Mouse (Mus musculus) retina, adult 2 months (tissue): ENCODE results near the gene Sorcs1.

Experiments used
- DNase-seq: peaks from one replicate; pipeline ENCODE4 v3.0.0-alpha.2; 2012; ENCODE audit warnings: low read depth, low spot score

Sorcs1 gene

GRCm38 (mm10) chr19:50566306-50566705 is 112.1 kb downstream of the Sorcs1 start:
- no peak for DNase-seq

- DNase-seq = no peak
These were observed 119.7 kb downstream of the Sorcs1 start for GRCm38 (mm10) chr19:50558771-50559170.

DNA sequence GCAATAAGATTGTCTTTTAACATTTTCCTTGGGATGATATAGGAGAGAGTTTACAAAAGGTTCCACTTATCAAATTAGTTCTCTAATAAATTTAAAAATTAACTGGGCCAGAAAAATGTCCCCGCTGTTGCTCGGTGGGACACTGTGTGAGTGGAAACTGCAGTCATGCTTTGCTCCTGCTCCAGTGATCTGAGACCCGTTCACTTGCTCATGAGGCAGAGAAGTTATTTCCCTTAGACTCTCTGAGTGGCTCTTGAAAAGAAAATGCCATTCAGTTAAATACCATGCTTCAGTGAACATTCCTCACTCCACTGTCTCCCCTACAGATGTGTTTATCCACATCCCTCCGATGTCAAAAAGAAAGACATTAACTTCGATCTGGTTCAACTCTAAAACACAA is 144.4 kb downstream of the Sorcs1 start:
- DNase-seq = no peak

DNA sequence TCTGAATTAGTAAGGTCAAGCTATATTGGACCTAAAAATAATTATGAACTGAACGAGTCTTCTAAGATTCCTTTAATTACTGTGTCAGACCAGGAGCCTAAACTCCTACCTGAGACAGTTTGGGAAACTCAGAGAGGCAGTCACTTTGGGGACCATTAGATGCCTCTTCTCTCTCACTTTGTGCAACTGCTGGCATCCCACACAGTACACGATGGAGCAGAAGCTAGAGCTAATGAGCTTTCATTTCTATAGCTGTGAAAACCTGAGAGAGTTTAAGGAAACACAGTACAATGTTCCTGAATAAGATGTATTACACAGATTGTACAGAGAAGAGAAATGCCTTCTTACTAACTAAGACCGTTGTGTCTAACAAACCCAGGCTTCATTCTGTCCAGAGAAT is 150.6 kb downstream of the Sorcs1 start:
- DNase-seq = no peak

DNA sequence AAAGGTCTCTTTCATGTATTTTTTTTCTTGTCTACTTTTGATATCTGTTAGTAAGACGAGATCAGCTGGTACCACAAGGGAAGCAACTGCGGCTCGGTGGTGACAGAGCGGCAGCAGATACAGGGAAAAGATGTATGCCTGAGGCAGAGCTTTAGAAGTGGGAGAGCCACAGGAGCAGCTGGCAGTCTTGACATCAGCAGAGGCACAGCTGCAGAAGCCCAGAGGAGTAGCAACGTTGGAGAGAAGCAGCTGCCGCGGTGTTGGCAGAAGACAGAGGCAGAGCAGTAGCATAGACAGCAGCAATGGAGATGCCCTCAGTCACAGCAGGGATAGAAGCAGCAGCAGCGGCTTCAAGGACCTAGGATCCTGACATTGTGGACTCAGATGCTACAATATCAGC is 152.4 kb downstream of the Sorcs1 start:
- DNase-seq = no peak

DNA sequence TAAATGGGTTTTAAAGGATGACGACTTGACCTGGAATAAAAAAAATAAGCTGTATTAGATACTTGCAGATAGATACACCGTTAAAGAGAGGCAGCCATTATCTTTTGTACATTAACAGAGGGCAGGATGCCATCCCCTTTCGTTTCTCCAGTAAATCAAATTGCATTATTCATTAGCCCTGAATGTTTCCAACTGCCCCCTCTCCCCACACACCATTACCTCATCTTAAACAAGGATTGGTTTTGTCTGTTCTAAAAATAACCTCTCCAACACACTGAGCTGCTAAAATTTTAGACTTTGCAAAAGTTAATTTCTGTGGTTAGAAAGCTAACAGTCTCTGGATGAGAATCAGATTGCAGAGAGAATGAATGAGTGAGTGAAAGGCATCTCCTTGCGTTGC is 156.5 kb downstream of the Sorcs1 start:
- no peak for DNase-seq

- no peak for DNase-seq
These were observed 163.3 kb downstream of the Sorcs1 start for GRCm38 (mm10) chr19:50515059-50515673.

- no peak for DNase-seq
These were observed 164.1 kb downstream of the Sorcs1 start for GRCm38 (mm10) chr19:50514309-50514830.

- DNase-seq = no peak
These were observed 175.6 kb downstream of the Sorcs1 start for GRCm38 (mm10) chr19:50502816-50503215.

DNA sequence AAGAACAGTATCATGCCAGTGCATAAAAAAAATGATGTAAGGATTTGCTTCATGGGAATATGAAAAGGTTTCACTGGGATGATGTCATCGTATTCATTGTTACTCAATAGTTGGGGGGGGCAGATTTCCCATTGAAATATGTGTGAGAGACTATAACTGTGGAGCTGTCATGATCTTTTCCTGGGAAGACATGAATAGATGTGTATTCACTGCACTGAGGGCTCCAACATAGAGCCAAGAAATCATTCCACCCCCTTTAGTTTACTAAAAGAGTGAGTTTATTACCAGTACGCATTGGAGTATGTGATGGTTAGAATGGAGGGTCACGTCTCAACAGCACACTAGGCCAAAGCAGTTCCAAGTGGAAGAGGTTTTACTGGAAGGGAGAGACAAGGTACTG is 187.3 kb downstream of the Sorcs1 start:
- no peak for DNase-seq

DNA sequence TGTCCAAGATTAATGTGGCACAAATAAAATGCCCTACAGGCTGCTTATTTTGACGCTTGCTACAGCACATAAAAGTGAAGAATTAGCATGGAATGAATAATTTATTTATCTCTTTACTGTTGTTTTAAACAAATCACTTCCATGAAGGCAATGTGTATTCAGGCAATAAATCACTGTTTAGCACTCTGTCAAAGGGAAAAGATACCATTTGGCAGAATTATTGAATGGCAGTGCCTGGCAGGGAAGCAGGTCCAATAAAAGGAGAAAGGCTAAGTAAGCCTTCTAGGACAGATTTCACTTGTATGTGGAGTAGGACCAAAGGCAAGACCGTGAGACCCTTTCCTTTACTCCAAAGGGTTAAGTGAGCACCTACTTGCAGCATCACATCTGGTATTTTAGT is 187.7 kb downstream of the Sorcs1 start:
- no peak for DNase-seq

- DNase-seq = no peak
These were observed 188.7 kb downstream of the Sorcs1 start for GRCm38 (mm10) chr19:50489786-50490185.

DNA sequence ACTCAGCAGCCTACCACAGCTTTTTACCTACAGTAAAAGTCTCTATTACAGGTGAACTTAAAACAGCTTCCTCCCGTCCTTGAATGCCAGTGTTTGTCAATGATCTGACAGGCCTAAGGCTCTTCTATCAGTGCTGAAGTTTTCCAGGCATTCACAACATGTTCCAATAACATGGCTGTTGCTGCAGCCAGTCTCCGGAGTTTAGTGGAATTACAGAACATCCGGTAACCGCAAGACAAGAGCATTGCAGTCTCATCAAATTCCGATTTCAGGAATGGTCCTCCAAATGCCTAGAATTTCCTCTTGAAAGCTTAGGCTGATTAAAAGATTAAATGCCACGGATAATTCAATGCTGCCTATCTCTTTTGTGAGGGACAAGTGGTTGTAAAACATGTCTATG is 190.0 kb downstream of the Sorcs1 start:
- no peak for DNase-seq

DNA sequence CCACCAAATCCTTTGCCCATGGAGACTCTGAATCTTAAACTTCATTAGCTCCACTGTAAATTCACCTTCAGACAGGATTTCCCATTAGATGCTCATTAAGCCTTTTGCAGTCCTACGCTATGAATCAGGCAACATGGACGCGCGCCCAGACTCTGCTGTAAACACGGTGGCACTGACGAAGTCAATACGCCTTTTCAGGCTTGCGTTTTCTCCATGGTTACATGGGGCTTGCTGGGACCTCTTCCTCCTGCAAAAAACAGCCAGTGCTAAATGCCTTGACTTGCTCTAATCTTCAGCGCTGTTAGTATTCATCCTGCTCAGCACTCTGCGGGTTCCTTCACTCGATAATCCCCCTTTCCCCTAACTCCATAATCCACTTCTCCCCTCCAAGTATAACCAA is 190.7 kb downstream of the Sorcs1 start:
- no peak for DNase-seq

- DNase-seq = no peak
These were observed 192.1 kb downstream of the Sorcs1 start for GRCm38 (mm10) chr19:50486345-50486744.

DNA sequence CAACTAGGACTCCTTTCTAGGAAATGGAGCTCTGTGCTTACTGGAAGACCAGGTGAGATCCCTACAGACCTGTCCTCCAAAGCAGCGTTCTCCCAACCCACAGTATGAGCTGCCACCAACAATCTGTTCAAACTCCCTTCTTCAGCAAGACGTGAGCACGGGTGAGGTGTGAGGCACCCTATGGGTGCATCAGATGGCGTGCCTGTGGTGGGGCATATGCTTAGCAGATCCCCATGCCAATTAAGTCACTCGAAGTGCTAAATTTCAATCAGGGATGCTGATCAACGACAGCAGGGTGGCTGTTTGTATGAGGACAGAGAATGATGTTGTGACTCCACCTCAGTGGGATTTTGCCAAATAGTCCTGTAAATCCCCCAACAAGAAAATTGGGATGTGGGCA is 201.7 kb downstream of the Sorcs1 start:
- DNase-seq = no peak

- DNase-seq = no peak
These were observed 209.9 kb downstream of the Sorcs1 start for GRCm38 (mm10) chr19:50468592-50468991.

DNA sequence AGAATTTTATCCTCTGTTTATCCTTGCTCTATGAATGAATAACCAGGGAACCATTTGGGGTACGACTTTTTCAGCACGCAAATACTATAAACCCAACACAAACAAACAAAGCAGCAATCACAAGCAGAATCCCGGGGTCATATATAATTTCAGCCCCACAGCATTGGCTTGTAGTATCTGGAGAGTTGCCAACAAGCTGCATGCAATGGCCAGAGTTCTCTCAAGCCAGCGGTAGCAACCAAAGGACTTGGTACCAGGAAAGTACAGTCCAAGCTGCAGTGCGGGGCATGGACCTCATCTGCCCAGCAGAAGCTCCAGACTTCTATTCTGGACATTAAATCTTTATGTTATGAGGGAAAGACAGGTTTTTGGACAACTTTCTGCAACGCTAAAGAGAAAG is 213.6 kb downstream of the Sorcs1 start:
- no peak for DNase-seq

DNA sequence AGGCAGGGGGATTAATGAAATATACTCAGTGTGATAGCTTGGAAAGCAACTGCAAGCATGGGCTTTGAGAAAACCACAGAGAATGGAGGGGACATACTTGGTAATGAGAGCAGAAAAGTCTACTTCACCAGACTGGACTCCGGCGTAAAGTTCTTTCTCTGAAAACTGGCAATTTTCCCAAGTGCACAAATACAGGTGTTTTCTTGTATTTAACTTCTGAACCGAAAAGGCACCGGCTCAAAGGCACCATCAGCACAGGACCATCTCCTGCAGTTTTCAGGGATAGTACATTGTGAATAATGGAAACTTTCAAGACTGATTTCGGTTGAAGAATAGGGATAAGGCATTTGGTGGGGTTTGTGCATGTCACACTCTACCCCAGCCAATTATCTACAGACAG is 219.9 kb downstream of the Sorcs1 start:
- no peak for DNase-seq

DNA sequence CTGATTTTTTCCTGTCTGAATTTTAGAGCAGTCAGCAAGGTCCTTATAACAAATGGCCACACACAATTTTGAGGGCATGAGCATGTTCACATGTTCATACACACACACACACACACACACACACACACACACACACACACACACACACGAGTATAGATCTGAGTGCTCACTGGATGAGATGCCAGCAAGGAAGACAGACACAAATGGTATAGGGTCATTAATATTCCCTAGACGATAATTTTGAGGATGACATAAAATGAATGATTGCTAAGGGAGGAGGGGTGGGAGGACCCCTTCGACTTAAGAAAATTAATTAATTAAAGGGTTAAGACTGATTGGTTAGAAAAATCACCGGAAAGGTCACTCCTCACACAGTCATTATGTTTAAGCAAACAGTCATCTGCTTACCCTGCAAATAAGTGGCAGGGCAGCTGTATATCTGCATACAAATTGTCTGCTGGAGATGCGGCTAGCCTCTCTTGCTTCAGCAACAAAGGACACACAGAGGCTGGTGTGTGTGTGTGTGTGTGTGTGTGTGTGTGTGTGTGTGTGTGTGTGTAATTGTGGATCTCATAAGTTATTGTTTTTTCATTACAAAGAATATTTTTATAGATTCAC is 221.1 kb downstream of the Sorcs1 start:
- no peak for DNase-seq

- peak; percentile 13 for DNase-seq
These were observed 237.3 kb downstream of the Sorcs1 start for GRCm38 (mm10) chr19:50441099-50441498.

GRCm38 (mm10) chr19:50440246-50440910 is 238.1 kb downstream of the Sorcs1 start:
- no peak for DNase-seq

GRCm38 (mm10) chr19:50439464-50439881 is 239.0 kb downstream of the Sorcs1 start:
- no peak for DNase-seq
